Mouse (Mus musculus): Measurements from ENCODE around the gene Inafm1. TPM values are rescaled to one million over a fixed set of nuclear protein-coding genes. Genes with fewer than 3 reads are reported as not detected.

Gene Inafm1
- polyA plus RNA-seq, 1 experiment from 2014 or later = 19.8 TPM

GRCm38 (mm10) chr7:16287791-16288190 is 14.4 kb upstream of the Inafm1 start:
- no peak overlapping the region for H3K27ac ChIP-seq (ENCODE audit: low read depth, low read length)
- peaks cover 6% of the 10 kb centered on the region for H3K4me1 ChIP-seq (ENCODE audit: control insufficient read depth, insufficient read depth, low read length)
- WGBS = 78% methylated on average over 1 of the region's 1 CpGs
- H3K9ac ChIP-seq (ENCODE audit: low read depth, low read length) = no peak overlapping the region
- H3K4me3 ChIP-seq (ENCODE audit: low read length) = no peak overlapping the region
- H3K4me2 ChIP-seq (replicated peaks; ENCODE audit: low read depth, low read length) = no peak overlapping the region
- H3K36me3 ChIP-seq (ENCODE audit: control insufficient read depth, insufficient read depth, low read length) = peaks cover 14% of the 10 kb centered on the region
- no peaks in the 10 kb centered on the region for H3K9me3 ChIP-seq (ENCODE audit: control insufficient read depth, low read length)
- no peaks in the 10 kb centered on the region for H3K27me3 ChIP-seq (ENCODE audit: control insufficient read depth, insufficient read depth, low read length)
- ATAC-seq (ENCODE audit: low FRiP score, low TSS enrichment) = no peak

GRCm38 (mm10) chr7:16287016-16287415 is 13.6 kb upstream of the Inafm1 start:
- ATAC-seq (ENCODE audit: low FRiP score, low TSS enrichment) = no peak
- 74% methylated on average over 2 of the region's 2 CpGs for whole genome bisulfite sequencing
- peak overlapping the region; percentile 98 for H3K27ac ChIP-seq (ENCODE audit: low read depth, low read length)
- H3K4me3 ChIP-seq (ENCODE audit: low read length) = peak overlapping the region; percentile 63
- H3K36me3 ChIP-seq (ENCODE audit: control insufficient read depth, insufficient read depth, low read length) = peaks cover 22% of the 10 kb centered on the region
- no peaks in the 10 kb centered on the region for H3K9me3 ChIP-seq (ENCODE audit: control insufficient read depth, low read length)
- peak overlapping the region; percentile 80; the same call in 1 of the 2 replicates for H3K9ac ChIP-seq (ENCODE audit: low read depth, low read length)
- H3K4me2 ChIP-seq (replicated peaks; ENCODE audit: low read depth, low read length) = peak overlapping the region; percentile 45
- H3K4me1 ChIP-seq (ENCODE audit: control insufficient read depth, insufficient read depth, low read length) = peaks cover 6% of the 10 kb centered on the region
- H3K27me3 ChIP-seq (ENCODE audit: control insufficient read depth, insufficient read depth, low read length) = no peaks in the 10 kb centered on the region

- H3K4me2 ChIP-seq (replicated peaks; ENCODE audit: low read depth, low read length) = peak within 1 kb of the TSS; percentile 45
- H3K4me1 ChIP-seq (ENCODE audit: control insufficient read depth, insufficient read depth, low read length) = peaks cover 6% of the 10 kb centered on the region
- WGBS = 1% methylated on average over 68 of the region's 70 CpGs
- peak within 1 kb of the TSS; percentile 98 for H3K27ac ChIP-seq (ENCODE audit: low read depth, low read length)
- peak within 1 kb of the TSS; percentile 80 for H3K9ac ChIP-seq (ENCODE audit: low read depth, low read length)
- H3K36me3 ChIP-seq (ENCODE audit: control insufficient read depth, insufficient read depth, low read length) = peaks cover 29% of the 10 kb centered on the region
- no peaks in the 10 kb centered on the region for H3K27me3 ChIP-seq (ENCODE audit: control insufficient read depth, insufficient read depth, low read length)
- no peaks in the 10 kb centered on the region for H3K9me3 ChIP-seq (ENCODE audit: control insufficient read depth, low read length)
- peak within 1 kb of the TSS; percentile 63 for H3K4me3 ChIP-seq (ENCODE audit: low read length)
- peak; percentile 92 for ATAC-seq (ENCODE audit: low FRiP score, low TSS enrichment)
Observed at GRCm38 (mm10) chr7:16286026-16286961, 12.9 kb upstream of the Inafm1 start, which contains the start of gene Ccdc9. Ccdc9 (minus strand) TSS chr7:16286795.

GRCm38 (mm10) chr7:16285450-16286025 is 12.1 kb upstream of the Inafm1 start:
- Histone ChIP-seq H3K36me3 (ENCODE audit: control insufficient read depth, insufficient read depth, low read length) (peaks cover 37% of the 10 kb centered on the region), H3K9me3 (ENCODE audit: control insufficient read depth, low read length) (no peaks in the 10 kb centered on the region), H3K27me3 (ENCODE audit: control insufficient read depth, insufficient read depth, low read length) (no peaks in the 10 kb centered on the region), H3K4me2 (replicated peaks; ENCODE audit: low read depth, low read length) (peak overlapping the region; percentile 45), H3K4me1 (ENCODE audit: control insufficient read depth, insufficient read depth, low read length) (peaks cover 6% of the 10 kb centered on the region), H3K27ac (ENCODE audit: low read depth, low read length) (peak overlapping the region; percentile 52; the same call in 1 of the 2 replicates), H3K9ac (ENCODE audit: low read depth, low read length) (no peak overlapping the region; the same call in 1 of the 2 replicates), H3K4me3 (ENCODE audit: low read length) (peak overlapping the region; percentile 63)
- WGBS = 1% methylated on average over 14 of the region's 14 CpGs
- peak; percentile 69 for ATAC-seq (ENCODE audit: low FRiP score, low TSS enrichment)

GRCm38 (mm10) chr7:16284904-16285303 is 11.5 kb upstream of the Inafm1 start:
- H3K9me3 ChIP-seq (ENCODE audit: control insufficient read depth, low read length) = no peaks in the 10 kb centered on the region
- no peak overlapping the region for H3K9ac ChIP-seq (ENCODE audit: low read depth, low read length)
- H3K4me1 ChIP-seq (ENCODE audit: control insufficient read depth, insufficient read depth, low read length) = peaks cover 6% of the 10 kb centered on the region
- 62% methylated on average over 9 of the region's 9 CpGs for whole genome bisulfite sequencing
- peak overlapping the region; percentile 45 for H3K4me2 ChIP-seq (replicated peaks; ENCODE audit: low read depth, low read length)
- H3K27me3 ChIP-seq (ENCODE audit: control insufficient read depth, insufficient read depth, low read length) = no peaks in the 10 kb centered on the region
- ATAC-seq (ENCODE audit: low FRiP score, low TSS enrichment) = no peak
- peak overlapping the region; percentile 52; the same call in 1 of the 2 replicates for H3K27ac ChIP-seq (ENCODE audit: low read depth, low read length)
- H3K4me3 ChIP-seq (ENCODE audit: low read length) = peak overlapping the region; percentile 63; the same call in 1 of the 2 replicates
- H3K36me3 ChIP-seq (ENCODE audit: control insufficient read depth, insufficient read depth, low read length) = peaks cover 42% of the 10 kb centered on the region

GRCm38 (mm10) chr7:16284001-16284400 is 10.6 kb upstream of the Inafm1 start:
- Histone ChIP-seq H3K4me2 (replicated peaks; ENCODE audit: low read depth, low read length) (no peak overlapping the region), H3K36me3 (ENCODE audit: control insufficient read depth, insufficient read depth, low read length) (peaks cover 50% of the 10 kb centered on the region), H3K4me1 (ENCODE audit: control insufficient read depth, insufficient read depth, low read length) (peaks cover 6% of the 10 kb centered on the region), H3K27me3 (ENCODE audit: control insufficient read depth, insufficient read depth, low read length) (no peaks in the 10 kb centered on the region), H3K4me3 (ENCODE audit: low read length) (no peak overlapping the region), H3K9ac (ENCODE audit: low read depth, low read length) (no peak overlapping the region), H3K9me3 (ENCODE audit: control insufficient read depth, low read length) (no peaks in the 10 kb centered on the region), H3K27ac (ENCODE audit: low read depth, low read length) (no peak overlapping the region)
- no peak for ATAC-seq (ENCODE audit: low FRiP score, low TSS enrichment)
- 78% methylated on average over 8 of the region's 8 CpGs for WGBS

- H3K36me3 ChIP-seq (ENCODE audit: control insufficient read depth, insufficient read depth, low read length) = peaks cover 66% of the 10 kb centered on the region
- no peak for ATAC-seq (ENCODE audit: low FRiP score, low TSS enrichment)
Observed at GRCm38 (mm10) chr7:16282334-16282733, 8.9 kb upstream of the Inafm1 start.

GRCm38 (mm10) chr7:16280721-16281120 is 7.3 kb upstream of the Inafm1 start:
- Histone ChIP-seq H3K9me3 (ENCODE audit: control insufficient read depth, low read length) (no peaks in the 10 kb centered on the region), H3K4me2 (replicated peaks; ENCODE audit: low read depth, low read length) (no peak overlapping the region), H3K4me1 (ENCODE audit: control insufficient read depth, insufficient read depth, low read length) (peaks cover 6% of the 10 kb centered on the region), H3K9ac (ENCODE audit: low read depth, low read length) (no peak overlapping the region), H3K27me3 (ENCODE audit: control insufficient read depth, insufficient read depth, low read length) (no peaks in the 10 kb centered on the region), H3K4me3 (ENCODE audit: low read length) (no peak overlapping the region), H3K36me3 (ENCODE audit: control insufficient read depth, insufficient read depth, low read length) (peaks cover 80% of the 10 kb centered on the region), H3K27ac (ENCODE audit: low read depth, low read length) (no peak overlapping the region)
- 90% methylated on average over 11 of the region's 11 CpGs for WGBS
- ATAC-seq (ENCODE audit: low FRiP score, low TSS enrichment) = no peak

More at GRCm38 (mm10) chr7:16282334-16282733, 8.9 kb upstream of the Inafm1 start:
- H3K27ac ChIP-seq (ENCODE audit: low read depth, low read length) = no peak overlapping the region
- no peaks in the 10 kb centered on the region for H3K9me3 ChIP-seq (ENCODE audit: control insufficient read depth, low read length)
- H3K4me3 ChIP-seq (ENCODE audit: low read length) = no peak overlapping the region
- 93% methylated on average over 12 of the region's 13 CpGs for WGBS
- no peak overlapping the region for H3K4me2 ChIP-seq (replicated peaks; ENCODE audit: low read depth, low read length)
- peaks cover 6% of the 10 kb centered on the region for H3K4me1 ChIP-seq (ENCODE audit: control insufficient read depth, insufficient read depth, low read length)
- no peak overlapping the region for H3K9ac ChIP-seq (ENCODE audit: low read depth, low read length)
- H3K27me3 ChIP-seq (ENCODE audit: control insufficient read depth, insufficient read depth, low read length) = no peaks in the 10 kb centered on the region

Data from kidney, embryonic 14.5 days (tissue).